Mouse (Mus musculus) CH12.LX (cell line): ENCODE results near the gene Klf9. TPM values are rescaled to one million over a fixed set of nuclear protein-coding genes. Genes with fewer than 3 reads are reported as not detected.

Experiments used
- polyA plus RNA-seq: library from polyadenylated mRNA; unstranded; fragments of >175 nt; gene quantifications from 2 replicates; pipeline ENCODE4 v1.2.1, GENCODE M21; 2012; ENCODE audit warnings: low read depth; ENCODE audit not compliant: insufficient read length
- total RNA-seq, 2 experiments: library from RNA; depleted of rRNA; stranded (reverse); fragments of 300-350 nt in 1 of 2; fragments of >200 nt in 1 of 2; gene quantifications; 2 replicates each; pipeline ENCODE4 v1.2.3; 2012 to 2014

Gene Klf9
- total and polyA plus RNA-seq, 3 experiments: not detected

Other genes starting within 250 kb of the Klf9 start
- gene Smc5, start 132.7 kb downstream of the Klf9 start, total RNA-seq (2012; rRNA removed): 22.8 and 25.5 TPM in 2 replicates
- 34.5 and 41.3 TPM in 2 replicates for gene Smc5, start 132.7 kb downstream of the Klf9 start, total RNA-seq (2014; rRNA removed)
- gene Smc5, start 132.7 kb downstream of the Klf9 start, polyA plus RNA-seq: 43.4 and 45.3 TPM in 2 replicates